Mouse (Mus musculus): ENCODE data around the gene Add3. TPM values are rescaled to one million over a fixed set of nuclear protein-coding genes. Genes with fewer than 3 reads are reported as not detected.

The Add3 gene
- total and polyA plus RNA-seq, 3 experiments, result 14.0 to 52.9 TPM; not detected in 1

GRCm38 (mm10) chr19:53248023-53248494 is 107.8 kb downstream of the Add3 start (continued):
- no peak for TF ChIP-seq USF2 (IDR thresholded peaks at IDR 0.05; ENCODE audit: borderline replicate concordance in 1 of 2, insufficient read depth in 1 of 2, low read depth in 1 of 2, low read length in 2 of 2)

GRCm38 (mm10) chr19:53251015-53251414 is 110.8 kb downstream of the Add3 start:
- H3K9me3 ChIP-seq (replicated peaks; ENCODE audit: insufficient read depth, low read length), result no peaks in the 10 kb centered on the region

GRCm38 (mm10) chr19:53251656-53252055 is 111.4 kb downstream of the Add3 start:
- Histone ChIP-seq H3K36me3 (ENCODE audit: control insufficient read depth in 1 of 2, insufficient read depth in 2 of 2, low read length in 2 of 2) (peaks cover 0 to 2% of the 10 kb centered on the region in 2 experiments; a peak in 2 of 4 replicates), H3K4me3 (ENCODE audit: control insufficient read depth in 1 of 2, insufficient read depth in 1 of 2, low read depth in 2 of 2, low read length in 2 of 2) (no peak overlapping the region), H3K9me3 (replicated peaks; ENCODE audit: insufficient read depth, low read length) (no peaks in the 10 kb centered on the region), H3K27ac (ENCODE audit: control insufficient read depth, low read depth, low read length) (no peak overlapping the region), H3K79me2 (ENCODE audit: control insufficient read depth, insufficient read depth, low read length, poor library complexity) (no peaks in the 10 kb centered on the region), H3K4me1 (ENCODE audit: control insufficient read depth in 1 of 2, insufficient read depth in 2 of 2, low read length in 2 of 2) (peaks cover 0 to 3% of the 10 kb centered on the region in 2 experiments; a peak in 3 of 4 replicates), H3K9ac (ENCODE audit: control insufficient read depth, low read depth, low read length, poor library complexity, severe bottlenecking) (no peak overlapping the region), H3K27me3 (ENCODE audit: control insufficient read depth in 1 of 2, insufficient read depth in 2 of 2, low read length in 2 of 2) (no peaks in the 10 kb centered on the region)
- TF ChIP-seq EP300 (IDR thresholded peaks at IDR 0.05; ENCODE audit: low read depth in 1 of 2, low read length in 2 of 2) (no peak), ELF1 (IDR thresholded peaks at IDR 0.05; ENCODE audit: low read depth, low read length) (no peak), POLR2AphosphoS2 (IDR thresholded peaks at IDR 0.05; ENCODE audit: low read length) (no peak)
- DNase-seq (ENCODE audit: low read depth, low spot score), result no peak

More at GRCm38 (mm10) chr19:53251015-53251414, 110.8 kb downstream of the Add3 start:
- H3K4me3 ChIP-seq (ENCODE audit: control insufficient read depth in 1 of 2, insufficient read depth in 1 of 2, low read depth in 2 of 2, low read length in 2 of 2), result no peak overlapping the region
- H3K79me2 ChIP-seq (ENCODE audit: control insufficient read depth, insufficient read depth, low read length, poor library complexity), result no peaks in the 10 kb centered on the region
- H3K27ac ChIP-seq (ENCODE audit: control insufficient read depth, low read depth, low read length), result no peak overlapping the region
- H3K36me3 ChIP-seq (ENCODE audit: control insufficient read depth in 1 of 2, insufficient read depth in 2 of 2, low read length in 2 of 2), result peaks cover 0 to 2% of the 10 kb centered on the region in 2 experiments; a peak in 2 of 4 replicates
- TF ChIP-seq ZNF384 (IDR thresholded peaks at IDR 0.05; ENCODE audit: low read depth, low read length) (no peak), TAL1 (IDR thresholded peaks at IDR 0.05; ENCODE audit: low read length) (no peak), HCFC1 (IDR thresholded peaks at IDR 0.05; ENCODE audit: low read depth, low read length) (no peak), TBP (IDR thresholded peaks at IDR 0.05; ENCODE audit: low read depth, low read length) (no peak), SIN3A (IDR thresholded peaks at IDR 0.05; ENCODE audit: low read length) (no peak), POLR2AphosphoS2 (IDR thresholded peaks at IDR 0.05; ENCODE audit: low read length) (no peak), EP300 (IDR thresholded peaks at IDR 0.05; ENCODE audit: low read depth in 1 of 2, low read length in 2 of 2) (no peak), RAD21 (IDR thresholded peaks at IDR 0.05; ENCODE audit: low read depth, low read length) (no peak)
- H3K4me1 ChIP-seq (ENCODE audit: control insufficient read depth in 1 of 2, insufficient read depth in 2 of 2, low read length in 2 of 2), result no peaks in the 10 kb centered on the region
- DNase-seq (ENCODE audit: low read depth, low spot score), result no peak
- no peak overlapping the region for H3K9ac ChIP-seq (ENCODE audit: control insufficient read depth, low read depth, low read length, poor library complexity, severe bottlenecking)
- H3K27me3 ChIP-seq (ENCODE audit: control insufficient read depth in 1 of 2, insufficient read depth in 2 of 2, low read length in 2 of 2), result no peaks in the 10 kb centered on the region
